Mouse (Mus musculus) adrenal gland, adult 8-10 months (tissue): ENCODE data around the gene Gm12790. TPM values are rescaled to one million over a fixed set of nuclear protein-coding genes. Genes with fewer than 3 reads are reported as not detected.
"Not testable (repeated sequence)": the region's sequence is repeated elsewhere in the genome, so short reads cannot be mapped to it uniquely, and the experiment has no call there.

Source experiments
- DNase-seq: peaks from one replicate; pipeline ENCODE4 v3.0.0; 2022
- total RNA-seq, 4 experiments: library from RNA; stranded (reverse); gene quantifications; 2 replicates each; pipeline ENCODE4 v1.2.4; 2022

The Gm12790 gene
- total RNA-seq = not detected

DNA sequence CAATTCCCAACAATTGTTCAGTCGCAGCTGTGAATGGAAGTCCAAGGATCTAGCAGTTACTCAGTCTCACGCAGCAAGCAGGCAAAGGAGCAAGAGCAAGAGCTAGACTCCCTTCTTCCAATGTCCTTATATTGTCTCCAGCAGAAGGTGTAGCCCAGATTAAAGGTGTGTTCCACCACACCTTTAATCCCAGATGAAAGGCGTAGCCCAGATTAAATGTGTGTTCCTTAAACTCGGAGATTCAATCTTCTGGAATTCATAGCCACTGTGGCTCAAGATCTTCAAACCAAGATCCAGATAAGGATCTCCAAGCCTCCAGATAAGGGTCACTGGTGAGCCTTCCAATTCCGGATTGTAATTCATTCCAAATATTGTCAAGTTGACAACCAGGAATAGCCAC is at the start of gene Gm12790:
TSS of gene Gm12790 (minus strand) at position 101 of the 400 bp plus-strand sequence.
- not testable (repeated sequence) for DNase-seq

DNA sequence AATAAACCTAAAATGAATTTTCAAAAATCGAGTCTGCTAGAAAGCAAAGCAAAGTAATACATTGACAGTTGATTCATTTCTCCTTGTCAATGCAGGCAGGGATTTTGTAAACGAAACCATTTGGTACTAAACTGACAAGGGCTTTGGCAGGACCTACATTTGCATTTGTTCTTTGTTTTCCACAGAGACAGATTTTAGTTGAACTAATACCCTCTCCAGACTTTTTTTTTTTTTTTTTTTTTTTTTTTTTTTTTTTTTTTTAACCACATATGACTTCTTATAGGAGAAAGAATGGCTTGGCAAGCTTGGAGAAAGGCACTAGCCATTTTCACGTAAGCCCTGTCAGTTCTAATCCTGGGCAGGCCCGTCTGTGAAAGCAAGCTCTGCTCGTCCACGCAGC is 45.8 kb upstream of the Gm12790 start:
- DNase-seq = no peak

DNA sequence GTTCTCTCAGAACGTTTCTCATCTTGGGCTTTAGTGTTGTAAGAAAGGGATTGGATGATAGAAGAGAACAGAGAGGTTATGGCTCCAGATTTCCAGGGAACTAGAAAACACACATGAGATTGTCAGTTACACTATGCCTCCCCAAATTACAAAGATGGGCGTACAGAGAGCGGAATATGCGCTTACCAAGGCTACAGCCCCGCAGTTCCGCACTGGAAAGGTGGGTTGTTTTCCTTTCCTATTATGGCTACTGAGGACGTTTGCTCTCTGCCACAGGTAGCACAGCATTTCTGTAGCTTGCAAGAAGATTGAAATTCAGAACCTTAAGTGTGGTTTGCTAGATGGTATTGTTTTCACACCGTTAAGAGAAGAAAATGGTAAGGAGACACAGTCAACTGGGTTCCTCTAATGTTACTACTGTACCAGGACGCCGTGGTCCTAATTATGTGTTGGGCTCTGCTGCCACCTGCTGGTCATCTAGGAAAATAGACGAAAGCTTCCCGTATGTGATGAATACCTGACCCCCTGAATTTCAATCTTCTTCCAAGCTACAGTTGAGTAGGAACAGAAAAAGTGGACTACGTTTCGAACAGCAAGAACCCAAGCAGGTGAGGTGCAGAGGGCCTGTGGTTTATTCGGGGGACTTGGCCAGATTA is 17.5 kb upstream of the Gm12790 start:
- DNase-seq = peak; percentile 43

DNA sequence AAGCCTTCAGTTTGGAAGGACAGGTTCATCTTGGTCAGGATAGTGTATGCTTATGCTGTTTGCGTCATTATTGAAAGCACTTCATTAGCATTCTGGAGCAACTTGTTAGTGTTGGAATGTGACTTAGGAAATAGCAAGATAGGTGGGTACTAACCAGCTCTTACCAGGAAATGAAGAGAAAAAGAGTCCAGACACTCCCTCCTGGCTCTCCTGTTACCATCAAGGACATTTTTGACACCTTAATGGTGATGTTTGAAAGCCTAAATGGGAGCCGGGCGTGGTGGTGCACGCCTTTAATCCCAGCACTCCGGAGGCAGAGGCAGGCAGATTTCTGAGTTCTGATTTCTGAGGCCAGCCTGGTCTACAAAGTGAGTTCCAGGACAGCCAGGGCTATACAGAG is 16.6 kb upstream of the Gm12790 start:
- DNase-seq = no peak

DNA sequence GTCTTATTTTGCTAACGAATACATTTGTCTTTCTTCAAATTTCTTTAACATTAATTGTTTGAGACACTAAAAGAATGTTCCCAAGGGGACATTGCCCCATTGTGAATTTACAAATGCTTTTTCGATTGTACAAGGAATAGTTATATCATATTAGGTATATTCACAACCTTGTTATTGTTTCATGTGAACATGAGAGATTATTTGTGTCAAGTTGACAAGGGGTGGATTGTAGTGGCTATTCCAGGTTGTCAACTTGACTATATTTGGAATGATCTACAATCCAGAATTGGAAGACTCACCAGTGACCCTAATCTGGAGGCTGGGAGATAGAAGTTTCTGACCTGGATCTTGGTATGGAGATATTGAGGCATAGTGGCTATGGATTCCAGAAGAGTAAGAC is 5.5 kb upstream of the Gm12790 start, which contains the start of gene Gm12789:
TSS of gene Gm12789 (plus strand) at position 301 of the 400 bp plus-strand sequence.
- DNase-seq = not testable (repeated sequence)

DNA sequence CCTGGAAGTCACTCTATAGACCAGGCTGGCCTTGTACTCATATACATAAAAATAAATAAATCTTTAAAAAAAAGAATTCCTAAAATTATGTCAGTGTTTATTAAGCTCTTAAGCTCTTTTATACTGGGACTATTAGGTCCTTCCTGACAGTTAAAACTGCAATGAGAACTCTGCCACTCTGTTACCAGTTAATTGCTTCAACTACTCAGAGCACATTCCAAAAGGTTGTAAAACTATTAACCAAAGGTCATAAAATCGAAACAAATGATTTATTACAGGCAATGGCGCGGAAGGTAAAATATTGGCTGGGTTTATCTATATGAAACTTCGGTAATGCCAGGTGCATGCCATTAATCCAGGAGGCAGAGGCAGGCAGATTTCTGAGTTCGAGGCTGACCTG is 4.8 kb upstream of the Gm12790 start:
- no peak for DNase-seq

DNA sequence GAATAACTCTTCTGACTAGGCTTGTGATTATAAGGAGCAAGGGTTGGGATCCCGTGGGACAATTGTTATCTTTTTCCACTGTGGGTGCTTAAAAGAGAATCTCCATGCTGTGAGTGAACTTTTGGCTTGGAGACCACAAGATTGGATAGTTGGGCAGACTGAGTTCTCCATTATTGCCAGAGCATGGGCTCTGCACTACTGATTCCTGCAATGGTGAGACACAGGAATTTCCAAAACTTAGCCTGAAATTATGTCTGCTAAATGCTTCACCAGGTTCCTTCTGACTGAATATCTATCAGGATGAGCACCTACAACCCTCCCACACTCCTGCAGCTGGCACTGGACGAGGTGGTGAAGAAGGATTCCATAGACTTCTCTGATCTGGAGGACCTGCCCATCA is 40.7 kb downstream of the Gm12790 start, which contains the start of gene Gm12794:
TSS of gene Gm12794 (plus strand) at position 301 of the 400 bp plus-strand sequence.
- not testable (repeated sequence) for DNase-seq

Other genes starting within 250 kb of the Gm12790 start
- gene B020004J07Rik, start 137.0 kb downstream of the Gm12790 start, total RNA-seq = not detected
- not detected for gene C130073F10Rik, start 87.3 kb downstream of the Gm12790 start, total RNA-seq
- gene Gm12800, start 71.9 kb downstream of the Gm12790 start, total RNA-seq = not detected
- not detected for gene Gm12794, start 40.6 kb downstream of the Gm12790 start, total RNA-seq
- not detected for gene Gm12789, start 5.6 kb upstream of the Gm12790 start, total RNA-seq
- gene Pde4b, start 106.5 kb upstream of the Gm12790 start, total RNA-seq = 1 to 10 TPM; 4.7 to 7.3 (median 6.0) TPM